Mouse (Mus musculus) embryonic fibroblast, embryonic 13.5 days (primary cell): ENCODE data around the gene St8sia6.

ENCODE experiments used
- CTCF ChIP-seq: IDR thresholded peaks from 2 replicates; pipeline ENCODE4 v1.5.1; 2011; ENCODE audit warnings: mild to moderate bottlenecking, control low read depth, low read length, moderate library complexity, borderline replicate concordance; ENCODE audit not compliant: insufficient read depth
- POLR2A ChIP-seq: IDR thresholded peaks from 2 replicates; pipeline ENCODE4 v1.6.1; 2011; ENCODE audit warnings: low read depth, mild to moderate bottlenecking, control low read depth, low read length, moderate library complexity

DNA sequence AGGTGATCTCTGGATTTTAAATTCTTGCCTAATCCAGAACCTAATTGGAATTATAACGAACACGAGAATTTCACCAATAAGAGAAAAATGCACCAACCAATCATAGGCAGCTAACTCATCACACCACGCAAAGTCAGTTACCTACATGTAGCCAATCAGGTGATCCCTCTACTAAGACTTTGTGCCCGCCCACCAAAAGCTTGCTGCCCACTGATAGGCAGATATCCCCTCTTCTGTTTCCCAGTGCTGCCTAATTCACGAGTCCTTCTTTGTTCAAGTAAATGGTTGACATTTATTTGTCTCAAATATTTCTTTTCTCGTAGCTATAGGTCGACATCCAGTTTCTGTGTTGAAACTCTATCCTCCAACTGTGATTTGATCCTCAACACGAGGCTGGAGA lies 582 bp upstream of the St8sia6 start:
- TF ChIP-seq POLR2A (no peak), CTCF (no peak)
